Mouse (Mus musculus) left cerebral cortex, adult 11 months (tissue): ENCODE data around the gene Spdl1.
"Not testable (repeated sequence)": the region's sequence is repeated elsewhere in the genome, so short reads cannot be mapped to it uniquely, and the experiment has no call there.

Experiments
- DNase-seq: peaks from one replicate; pipeline ENCODE4 v3.0.0; 2022; ENCODE audit warnings: low spot score

Gene Spdl1

GRCm38 (mm10) chr11:34798066-34798465 lies 35.4 kb downstream of the Spdl1 start:
- DNase-seq = not testable (repeated sequence)

DNA sequence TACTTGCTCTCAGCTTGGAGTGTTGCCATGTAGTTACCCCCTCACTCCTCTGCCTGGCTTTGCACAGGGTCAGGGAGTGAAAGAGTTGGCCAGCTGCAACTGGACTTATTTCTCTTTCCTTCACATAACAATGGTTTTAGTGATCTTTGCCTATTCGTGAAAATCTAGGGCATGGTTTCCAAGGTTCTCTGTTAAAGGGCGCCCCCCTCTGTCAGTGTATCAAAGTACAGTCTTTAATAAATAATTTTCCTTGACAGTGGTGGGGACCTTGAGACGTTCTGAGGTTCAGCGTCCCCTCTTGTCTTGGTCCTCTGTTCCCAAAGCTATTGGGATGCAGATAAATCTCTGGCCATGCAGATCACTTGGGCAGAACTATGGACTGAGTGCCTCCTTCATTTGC lies 37.3 kb downstream of the Spdl1 start:
- DNase-seq = no peak

DNA sequence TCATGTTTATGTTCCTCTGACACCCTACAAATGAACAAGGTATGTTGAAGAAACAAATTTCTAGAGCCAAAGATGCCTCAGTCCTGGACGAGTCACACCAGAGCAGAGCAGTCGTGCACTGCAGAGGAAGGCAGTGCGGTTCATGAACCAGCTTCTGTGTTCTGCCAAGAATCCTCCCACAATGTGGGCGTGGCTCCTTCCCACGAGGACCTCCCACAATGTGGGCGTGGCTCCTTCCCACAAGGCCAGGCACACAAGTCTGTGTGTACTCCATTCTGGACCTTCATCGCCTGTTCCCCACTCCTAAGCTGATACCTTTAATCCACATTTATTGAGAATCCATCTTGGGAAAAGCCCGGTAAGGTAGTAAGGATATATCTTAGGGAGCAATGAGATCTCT lies 41.6 kb downstream of the Spdl1 start:
- no peak for DNase-seq

DNA sequence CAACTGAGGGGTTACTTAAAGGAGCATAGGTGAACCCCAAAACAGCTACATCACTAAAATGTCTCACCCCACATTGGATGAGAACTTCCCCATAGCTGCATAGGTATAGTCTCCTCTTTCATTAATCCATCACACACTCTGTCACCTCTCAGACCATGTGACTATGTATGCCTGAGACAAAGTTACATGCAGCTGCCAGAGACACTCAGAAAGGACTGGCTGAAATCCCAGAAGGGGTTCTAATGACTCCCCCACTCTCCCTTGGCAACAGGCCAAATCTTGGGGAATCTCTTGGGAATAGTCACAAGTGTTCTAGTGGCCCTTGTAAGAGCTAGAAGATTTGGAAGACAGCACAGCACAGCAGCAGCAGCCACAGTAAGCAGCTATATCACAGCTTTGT lies 48.6 kb downstream of the Spdl1 start:
- DNase-seq = no peak

- DNase-seq = no peak
Measured at GRCm38 (mm10) chr11:34783587-34784043, 49.8 kb downstream of the Spdl1 start, which contains the start of gene Dock2. TSS of gene Dock2 (minus strand) at chr11:34783892.

DNA sequence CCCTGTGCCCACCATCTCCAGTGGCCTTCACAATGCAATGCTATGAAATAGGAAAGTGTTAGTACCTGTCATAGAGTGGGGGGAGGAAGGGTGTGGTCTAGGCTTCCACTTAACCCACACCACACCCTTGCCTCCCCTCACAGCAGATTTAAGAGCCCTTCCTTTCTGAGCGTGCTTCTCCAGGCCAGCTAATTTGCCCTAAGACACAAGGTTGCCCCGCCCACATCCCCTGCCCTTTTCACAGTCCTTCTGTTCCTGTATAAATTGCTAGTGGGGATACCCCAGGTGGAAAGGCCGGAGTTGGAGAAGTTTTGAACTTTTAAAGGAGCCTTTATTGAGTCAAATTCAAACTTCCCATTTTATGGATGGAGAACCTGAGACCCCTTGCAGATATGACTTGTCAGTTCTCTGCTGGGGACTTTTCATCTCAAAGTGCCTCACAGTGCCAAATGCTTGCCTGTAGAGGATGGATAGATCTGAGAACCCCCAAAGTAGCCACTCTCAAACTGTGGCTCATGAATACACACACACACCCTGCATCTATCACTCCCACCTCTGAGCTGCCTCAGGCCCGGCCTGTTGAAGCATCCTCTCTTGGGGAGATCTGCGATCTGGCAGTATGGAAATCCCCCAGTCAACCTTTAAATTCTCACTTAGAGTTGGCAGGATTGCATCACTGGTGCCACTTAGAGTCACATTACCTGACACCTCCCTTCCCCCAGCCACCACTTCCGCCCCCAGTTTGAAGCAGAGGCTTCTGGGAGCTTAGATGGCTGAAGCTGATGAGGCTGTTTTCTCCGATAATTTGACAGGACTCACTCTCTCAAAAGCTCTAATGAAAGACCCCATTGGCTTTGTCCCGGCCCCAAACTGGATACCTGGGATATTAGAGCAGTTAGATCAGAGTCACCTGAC lies 50.7 kb downstream of the Spdl1 start:
- DNase-seq = no peak

GRCm38 (mm10) chr11:34780786-34781185 lies 52.7 kb downstream of the Spdl1 start:
- DNase-seq = no peak

DNA sequence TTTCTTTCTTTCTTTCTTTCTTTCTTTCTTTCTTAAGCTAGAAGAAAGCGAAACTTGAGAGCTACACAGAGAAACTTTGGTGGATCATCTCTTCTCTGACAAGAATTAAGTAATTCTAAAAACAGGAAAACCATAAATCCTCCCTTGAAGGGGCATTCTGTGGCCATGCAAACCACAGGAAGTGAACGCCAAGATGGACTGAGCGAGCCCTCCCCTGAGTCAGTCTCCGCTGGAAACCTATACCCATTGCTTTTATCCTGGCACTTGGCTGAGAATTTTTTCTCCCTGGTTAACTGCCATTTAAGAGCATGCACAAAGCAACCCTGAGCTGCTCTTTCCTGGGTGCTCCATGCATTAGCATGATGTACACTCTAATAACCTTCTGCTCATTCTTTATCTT lies 53.5 kb downstream of the Spdl1 start:
- DNase-seq = no peak

DNA sequence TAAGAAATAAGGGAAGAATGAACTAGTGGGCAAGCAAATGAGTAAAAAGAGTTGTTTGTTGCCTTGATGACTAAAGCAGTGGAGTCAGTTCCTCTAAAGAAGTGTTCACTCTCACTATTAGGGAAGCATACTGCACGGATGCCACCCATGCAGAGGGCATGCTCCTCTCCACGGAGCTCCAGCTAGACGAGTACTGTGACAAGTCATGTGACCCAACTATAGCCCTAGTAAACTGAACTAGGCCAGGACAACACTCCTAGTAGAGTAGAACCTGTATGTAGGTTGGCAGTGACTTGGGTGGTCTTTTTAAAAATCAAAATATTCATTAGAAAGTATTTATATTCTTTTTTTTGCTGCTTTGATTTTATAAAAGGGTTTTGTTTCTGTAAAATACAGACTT lies 55.1 kb downstream of the Spdl1 start:
- DNase-seq = no peak

DNA sequence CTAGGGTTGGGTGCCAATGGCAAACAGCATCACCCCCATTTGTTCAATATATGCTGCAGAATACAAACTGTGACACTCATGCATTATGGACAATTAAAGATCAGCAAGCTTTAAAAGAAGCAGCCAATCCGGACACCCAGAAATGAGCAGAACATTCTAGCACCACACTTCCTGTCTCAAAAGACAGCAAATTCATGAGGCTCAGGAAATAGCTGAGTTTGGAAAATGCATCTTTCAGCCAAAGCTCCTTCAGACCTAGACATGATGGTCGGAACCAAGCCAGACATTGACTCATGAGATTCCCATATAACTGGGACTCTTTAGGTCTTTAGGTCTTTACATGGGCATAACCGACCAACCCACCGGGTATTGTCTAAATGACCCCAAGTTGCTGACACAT lies 55.9 kb downstream of the Spdl1 start:
- no peak for DNase-seq

DNA sequence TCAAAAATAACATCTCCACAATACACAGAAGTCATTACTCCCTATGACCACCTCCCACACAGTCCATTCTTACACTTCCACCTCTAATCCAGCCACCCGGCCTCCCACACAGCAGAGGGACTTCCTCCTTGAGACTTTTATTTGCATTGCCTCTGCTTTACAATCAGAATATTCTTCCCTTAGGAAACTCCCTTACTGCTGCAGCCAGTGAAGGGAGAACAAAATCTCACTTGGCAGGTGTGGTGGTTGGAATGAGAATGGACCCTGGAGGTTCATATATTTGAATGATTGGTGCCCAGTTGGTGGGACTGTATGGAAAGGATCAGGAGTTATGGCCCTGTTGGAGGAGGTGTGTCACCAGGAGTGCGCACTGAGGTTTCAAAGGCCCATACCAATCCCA lies 57.4 kb downstream of the Spdl1 start:
- no peak for DNase-seq

DNA sequence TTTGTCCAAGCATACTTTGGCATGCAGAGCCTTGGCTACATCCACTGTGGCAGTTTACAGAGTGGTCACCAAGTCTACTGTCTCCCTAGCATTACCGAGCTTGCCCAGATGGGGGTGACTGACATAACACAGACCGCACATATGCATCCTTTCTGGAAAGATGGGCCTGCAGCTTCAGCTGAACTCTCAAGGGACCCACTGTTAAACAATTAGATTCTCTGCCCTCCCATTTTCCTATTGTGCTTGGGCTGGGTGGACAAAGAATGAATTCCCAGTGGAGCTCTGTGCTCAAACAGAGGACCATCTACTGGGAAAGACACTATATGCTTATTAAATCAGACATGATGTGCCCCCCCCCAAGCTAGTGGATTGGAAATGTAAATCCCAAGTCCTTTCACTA lies 58.8 kb downstream of the Spdl1 start:
- DNase-seq = no peak

- no peak for DNase-seq
Measured at GRCm38 (mm10) chr11:34773304-34773895, 60.0 kb downstream of the Spdl1 start.

- no peak for DNase-seq
Measured at GRCm38 (mm10) chr11:34771221-34771986, 62.0 kb downstream of the Spdl1 start.

- no peak for DNase-seq
Measured at GRCm38 (mm10) chr11:34770666-34771065, 62.8 kb downstream of the Spdl1 start.

DNA sequence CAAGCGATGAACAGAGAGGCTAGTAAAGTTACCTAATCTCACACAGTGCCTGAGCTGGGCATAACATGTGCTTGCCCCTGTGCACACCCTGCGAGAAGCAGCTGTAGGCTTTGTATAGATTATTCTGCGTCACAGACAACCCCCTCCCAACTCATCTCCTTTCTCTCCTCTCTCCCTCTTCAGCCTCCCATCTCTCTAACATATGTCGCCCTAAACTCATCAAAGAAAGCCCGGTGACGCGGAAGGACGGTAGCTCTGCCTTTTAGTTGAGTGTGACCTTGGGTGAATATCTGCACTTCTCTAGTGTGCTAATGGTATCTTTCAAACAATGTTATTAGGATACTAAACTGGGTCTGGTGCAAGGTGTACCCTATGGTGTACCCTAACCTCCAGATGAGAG lies 63.5 kb downstream of the Spdl1 start:
- DNase-seq = no peak

- no peak for DNase-seq
Measured at GRCm38 (mm10) chr11:34769396-34769795, 64.0 kb downstream of the Spdl1 start.

GRCm38 (mm10) chr11:34763739-34764361 lies 69.6 kb downstream of the Spdl1 start:
- DNase-seq = no peak

DNA sequence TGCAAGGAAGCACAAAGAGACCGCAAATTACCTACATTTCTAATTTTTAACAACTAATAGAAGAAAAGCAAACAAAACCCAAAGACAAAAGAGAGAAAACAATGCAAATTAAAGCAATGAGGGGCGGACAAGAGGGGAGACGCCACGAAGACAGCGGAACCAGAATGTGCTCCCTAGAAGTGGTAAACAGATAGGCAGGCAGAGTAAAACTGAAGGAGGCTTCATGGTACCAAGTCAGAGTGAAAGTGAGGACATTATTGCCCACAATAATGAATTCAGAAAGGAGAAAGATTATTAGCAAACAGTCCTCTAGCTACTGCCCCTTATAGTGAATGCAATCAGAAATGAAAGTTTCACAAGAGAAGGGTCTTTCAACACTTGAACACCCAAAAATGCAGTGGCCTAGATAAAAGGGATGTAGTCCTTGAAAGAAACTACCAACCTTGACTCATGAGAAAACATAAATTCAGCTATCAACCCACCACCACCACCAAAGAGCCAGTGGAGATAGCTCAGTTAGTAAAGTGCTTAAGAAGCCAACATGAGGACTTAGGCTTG lies 70.8 kb downstream of the Spdl1 start:
- DNase-seq = no peak

DNA sequence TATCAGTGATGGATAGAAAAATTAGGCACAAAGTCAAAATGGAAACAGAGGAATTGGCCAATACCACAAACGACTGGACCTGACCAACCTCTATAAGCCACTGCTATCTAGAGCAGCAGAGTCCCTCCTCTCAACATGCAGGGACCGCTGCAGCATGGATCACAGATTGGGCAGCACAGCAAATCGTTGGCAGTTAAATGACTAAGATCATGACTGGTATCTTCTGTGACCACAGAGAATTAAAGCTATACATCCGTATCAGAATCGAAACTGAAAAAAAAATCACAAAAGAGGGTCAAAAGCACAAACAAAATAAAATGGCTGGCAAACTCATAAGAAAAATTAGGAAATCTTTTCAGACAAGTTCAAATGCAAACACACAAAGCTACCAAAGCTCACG lies 71.3 kb downstream of the Spdl1 start:
- no peak for DNase-seq

GRCm38 (mm10) chr11:34759582-34759981 lies 73.9 kb downstream of the Spdl1 start:
- no peak for DNase-seq
